Mouse (Mus musculus): Measurements from ENCODE around the gene Zfp128.
"Not testable (repeated sequence)": the region's sequence is repeated elsewhere in the genome, so short reads cannot be mapped to it uniquely, and the experiment has no call there.

The Zfp128 gene

DNA sequence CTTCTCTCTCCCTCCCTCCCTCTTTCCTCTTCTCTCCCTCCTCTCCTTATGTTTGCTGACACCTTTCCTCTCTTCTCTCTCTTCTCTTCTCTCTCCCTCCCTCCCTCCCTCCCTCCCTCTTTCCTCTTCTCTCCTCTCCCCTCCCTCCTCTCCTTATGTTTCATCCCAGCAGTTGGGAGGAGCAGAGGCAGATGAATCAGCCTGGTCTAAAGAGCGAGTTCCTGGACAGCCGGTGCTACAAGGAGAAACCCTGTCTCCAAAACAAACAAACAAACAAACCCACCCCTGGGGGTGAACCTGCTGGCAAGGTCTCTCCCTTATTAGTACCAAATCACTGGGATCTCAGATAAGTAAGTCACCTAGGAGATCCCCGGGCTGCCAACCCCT, 40.3 kb downstream of the Zfp128 start:
- intact Hi-C loops (cut with DNase I), result loop anchor here (5.0 to 10.0 kb wide), 2 partner anchors 126 to 353 kb away; partner anchors contain the start of genes Lig1 and Zswim9

- intact Hi-C loops (cut with DNase I), result loop anchor here (2.0 to 10.0 kb wide), 3 partner anchors 45 to 353 kb away; partner anchors contain the start of genes Lig1 and Zswim9
These were observed 40.9 kb downstream of the Zfp128 start, which contains the start of gene Rps5 for GRCm38 (mm10) chr7:12921705-12922465. Rps5 (plus strand) TSS chr7:12922290.

DNA sequence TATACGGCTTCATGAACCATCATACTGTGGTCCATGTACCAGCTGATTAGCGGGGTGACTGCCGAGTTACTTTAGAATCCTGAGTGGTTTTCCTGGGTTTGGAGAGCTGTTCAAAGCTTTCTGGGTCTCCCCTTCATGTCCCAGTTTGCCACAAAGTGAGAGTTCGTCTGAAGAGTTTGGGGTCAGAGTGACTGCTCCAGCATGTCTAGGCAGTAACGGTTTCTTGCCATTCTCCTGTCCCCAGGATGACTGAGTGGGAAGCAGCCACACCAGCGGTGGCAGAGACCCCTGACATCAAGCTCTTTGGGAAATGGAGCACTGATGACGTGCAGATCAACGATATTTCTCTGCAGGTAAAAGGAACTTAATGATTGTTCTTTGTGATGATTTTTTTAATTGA, 41.8 kb downstream of the Zfp128 start:
- intact Hi-C loops (cut with DNase I), result loop anchor here (2.0 to 10.0 kb wide), 3 partner anchors 46 to 352 kb away; partner anchors contain the start of genes Lig1 and Zswim9

DNA sequence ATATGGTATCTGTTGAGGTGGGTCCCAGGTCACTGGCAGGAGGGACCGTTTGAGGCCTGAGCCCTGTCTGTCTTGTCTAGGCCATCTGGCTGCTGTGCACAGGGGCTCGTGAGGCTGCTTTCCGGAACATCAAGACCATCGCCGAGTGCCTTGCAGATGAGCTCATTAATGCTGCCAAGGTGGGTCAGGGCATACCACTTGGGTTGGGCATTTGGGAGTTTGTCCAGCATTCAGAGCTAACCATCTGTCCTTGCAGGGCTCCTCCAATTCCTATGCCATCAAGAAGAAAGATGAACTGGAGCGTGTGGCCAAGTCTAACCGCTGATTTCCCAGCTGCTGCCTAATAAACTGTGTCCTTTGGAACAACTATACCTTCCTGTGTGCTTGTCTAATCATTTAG, 45.3 kb downstream of the Zfp128 start:
- intact Hi-C loops (cut with DNase I), result loop anchor here (5.0 to 10.0 kb wide), 2 partner anchors 56 to 348 kb away; partner anchors contain the start of genes Lig1 and Zswim9

DNA sequence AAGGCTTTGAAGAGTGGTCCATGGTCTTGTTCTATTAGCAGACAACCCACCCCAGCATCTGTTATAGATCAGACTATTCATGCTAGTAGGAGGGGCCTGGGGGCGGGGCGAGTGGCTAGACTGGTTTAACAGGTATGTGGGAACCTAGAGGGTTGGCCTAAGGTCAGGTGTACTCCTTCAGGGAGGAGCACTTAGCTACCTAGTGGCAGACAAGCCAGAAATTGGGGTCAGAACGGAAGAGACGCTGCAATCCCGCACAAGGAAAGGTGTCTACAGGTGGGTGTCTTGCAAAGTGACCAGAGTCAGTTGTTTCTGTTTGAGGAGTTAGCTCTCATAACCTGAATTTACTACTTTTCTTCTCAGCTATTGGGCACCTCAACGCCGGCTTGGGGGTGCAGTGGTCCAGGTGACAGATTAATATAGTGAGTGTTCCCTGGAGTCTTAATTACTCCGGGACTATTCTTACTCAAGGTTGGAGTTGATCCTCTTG, 46.3 kb downstream of the Zfp128 start, which contains the start of gene Rnf225:
TSS of gene Rnf225 (plus strand) at position 226 of the 490 bp plus-strand sequence.
- intact Hi-C loops (cut with DNase I), result loop anchor here (5.0 to 10.0 kb wide), 2 partner anchors 55 to 348 kb away; partner anchors contain the start of genes Lig1 and Zswim9

GRCm38 (mm10) chr7:12927693-12928589, 47.0 kb downstream of the Zfp128 start:
- intact Hi-C loops (cut with DNase I), result loop anchor here (5.0 to 10.0 kb wide), 2 partner anchors 54 to 347 kb away; partner anchors contain the start of genes Lig1 and Zswim9

DNA sequence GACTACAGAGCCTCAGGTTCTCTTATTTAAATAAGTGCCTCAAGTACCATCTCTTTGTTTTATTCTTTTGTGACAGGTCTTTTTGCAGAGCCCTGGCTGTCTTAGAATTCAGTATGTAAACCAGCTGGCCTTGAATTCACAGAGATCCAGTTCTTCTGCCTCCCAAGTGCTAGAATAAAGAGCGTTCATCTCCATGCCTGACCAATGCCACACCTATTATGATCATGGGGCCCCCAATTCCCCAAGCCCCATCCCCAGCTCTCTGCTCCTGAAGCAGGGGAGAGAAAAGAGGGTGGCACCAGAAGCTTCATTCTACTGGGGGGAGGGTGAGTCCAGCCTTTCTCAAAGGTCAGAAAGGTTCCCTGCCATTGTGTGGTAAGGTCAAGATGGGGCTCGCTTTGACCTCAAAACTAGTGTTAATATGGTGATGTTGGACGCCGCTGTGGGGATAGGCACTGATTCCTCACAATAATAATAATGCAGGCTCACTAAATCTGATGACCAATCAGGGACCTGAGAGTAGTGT, 52.7 kb downstream of the Zfp128 start:
- intact Hi-C loops (cut with DNase I), result no loop called here

GRCm38 (mm10) chr7:12934808-12935207, 53.8 kb downstream of the Zfp128 start:
- intact Hi-C loops (cut with DNase I), result no loop called here

DNA sequence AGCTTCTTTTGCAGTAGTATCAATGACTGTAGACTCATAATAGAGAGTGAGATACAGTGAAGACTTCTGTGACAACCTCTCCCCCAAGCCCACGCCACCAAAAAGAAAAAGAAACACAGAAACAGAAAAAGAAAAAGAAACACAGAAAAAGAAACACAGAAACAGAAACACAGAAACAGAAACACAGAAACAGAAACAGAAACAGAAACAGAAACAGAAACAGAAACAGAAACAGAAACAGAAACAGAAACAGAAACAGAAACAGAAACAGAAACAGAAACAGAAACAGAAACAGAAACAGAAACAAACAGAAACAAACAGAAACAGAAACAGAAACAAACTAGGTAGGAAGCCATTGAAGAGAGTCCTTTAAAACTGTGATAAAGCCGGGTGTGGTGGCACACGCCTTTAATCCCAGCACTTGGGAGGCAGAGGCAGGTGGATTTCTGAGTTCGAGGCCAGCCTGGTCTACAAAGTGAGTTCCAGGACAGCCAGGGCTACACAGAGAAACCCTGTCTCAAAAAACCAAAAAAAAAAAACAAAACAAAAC, 56.4 kb downstream of the Zfp128 start:
- intact Hi-C loops (cut with DNase I), result not testable (repeated sequence)

GRCm38 (mm10) chr7:12940599-12940998, 59.6 kb downstream of the Zfp128 start:
- intact Hi-C loops (cut with DNase I), result no loop called here
